Mouse (Mus musculus): ENCODE results near the gene Tspan9. TPM values are rescaled to one million over a fixed set of nuclear protein-coding genes. Genes with fewer than 3 reads are reported as not detected.

Gene Tspan9
- polyA plus RNA-seq, 1 experiment from 2014 or later: 19.6 TPM

DNA sequence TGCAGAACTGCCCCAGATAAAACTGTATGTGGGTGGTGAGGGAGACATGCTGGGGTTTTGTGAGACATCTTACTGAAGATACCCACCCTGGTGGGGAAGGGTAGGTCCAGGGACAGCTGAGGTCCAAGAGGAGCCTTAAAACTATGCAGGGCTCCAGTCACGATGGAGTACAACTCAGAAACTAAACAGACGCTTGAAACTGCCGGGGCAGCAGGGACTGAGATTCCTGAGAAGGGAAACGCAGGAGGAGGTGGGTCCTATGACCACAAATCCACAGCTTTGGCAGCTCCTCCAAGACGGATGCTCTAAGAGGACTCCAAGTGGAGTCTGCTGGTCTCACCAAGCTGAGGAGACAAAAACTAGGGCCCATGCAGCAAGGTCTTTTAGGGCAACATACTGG is 21.3 kb downstream of the Tspan9 start:
- Histone ChIP-seq H3K4me2 (ENCODE audit: low read depth, low read length) (no peak overlapping the region), H3K9ac (replicated peaks) (no peak overlapping the region), H3K27ac (ENCODE audit: low read depth) (0 out of 2 replicates have a peak overlapping the region, but pooled peaks have one; percentile 30), H3K36me3 (replicated peaks; ENCODE audit: insufficient read depth, low read length) (no peaks in the 10 kb centered on the region), H3K27me3 (ENCODE audit: insufficient read depth, low read length) (no peaks in the 10 kb centered on the region), H3K9me3 (ENCODE audit: low read length) (no peaks in the 10 kb centered on the region), H3K4me1 (ENCODE audit: insufficient read depth) (peaks cover 33% of the 10 kb centered on the region), H3K4me3 (ENCODE audit: low read depth, low read length) (no peak overlapping the region)
- 66% methylated on average over 5 of the region's 5 CpGs for WGBS (ENCODE audit: insufficient replicate concordance)
- ATAC-seq (no peak), DNase-seq (no peak)
- TF ChIP-seq EP300 (IDR thresholded peaks at IDR 0.05; ENCODE audit: low read depth) (no peak), CTCF (IDR thresholded peaks at IDR 0.05; ENCODE audit: low read depth) (no peak)

DNA sequence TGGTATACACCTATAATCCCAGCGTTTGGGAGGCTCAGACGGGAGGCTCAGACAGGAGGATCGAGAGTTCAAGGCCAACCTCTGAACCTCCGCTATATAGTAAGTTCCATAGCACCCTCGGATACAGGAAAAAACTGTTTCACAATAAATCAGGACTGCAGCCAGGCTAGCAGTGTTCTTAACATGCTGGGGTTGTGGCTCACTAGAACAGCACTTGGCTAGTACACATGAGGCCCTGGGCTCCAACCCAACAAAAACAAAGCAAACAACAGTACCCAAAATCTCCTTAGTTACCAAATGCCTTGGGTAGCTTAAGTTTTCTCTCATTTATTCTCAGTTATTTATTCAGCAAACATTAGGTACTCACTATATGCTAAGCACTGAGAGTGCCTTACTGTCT is 21.7 kb downstream of the Tspan9 start:
- TF ChIP-seq EP300 (IDR thresholded peaks at IDR 0.05; ENCODE audit: low read depth) (no peak), CTCF (IDR thresholded peaks at IDR 0.05; ENCODE audit: low read depth) (no peak)
- 62% methylated on average over 5 of the region's 5 CpGs for WGBS (ENCODE audit: insufficient replicate concordance)
- H3K36me3 ChIP-seq (replicated peaks; ENCODE audit: insufficient read depth, low read length): no peaks in the 10 kb centered on the region
- H3K27me3 ChIP-seq (ENCODE audit: insufficient read depth, low read length): no peaks in the 10 kb centered on the region
- DNase-seq (no peak), ATAC-seq (peak; percentile 26; the same call in 1 of the 2 replicates)
- no peak overlapping the region for H3K4me3 ChIP-seq (ENCODE audit: low read depth, low read length)
- H3K9me3 ChIP-seq (ENCODE audit: low read length): no peaks in the 10 kb centered on the region
- H3K27ac ChIP-seq (ENCODE audit: low read depth): no peak overlapping the region
- peaks cover 30% of the 10 kb centered on the region for H3K4me1 ChIP-seq (ENCODE audit: insufficient read depth)
- H3K9ac ChIP-seq (replicated peaks): no peak overlapping the region
- H3K4me2 ChIP-seq (ENCODE audit: low read depth, low read length): no peak overlapping the region

DNA sequence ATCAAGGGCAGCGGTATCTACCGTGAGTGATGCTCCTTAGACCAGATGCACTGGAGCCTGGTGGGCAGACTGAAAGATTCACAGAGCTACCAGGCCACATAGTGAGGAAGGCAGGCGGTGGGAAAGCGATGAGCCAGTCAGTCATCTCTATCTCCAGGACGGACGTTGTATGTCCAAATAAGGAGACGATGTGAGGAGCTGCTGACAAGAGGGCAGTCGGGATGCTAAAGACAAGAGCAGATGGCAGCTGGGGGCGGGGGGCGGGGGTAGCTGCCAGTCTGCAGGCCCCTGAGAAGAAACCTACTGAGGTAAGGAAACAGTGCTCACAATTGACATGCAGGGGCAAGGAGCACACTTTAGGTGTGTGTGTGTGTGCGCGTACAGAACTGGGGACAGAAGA is 22.6 kb downstream of the Tspan9 start:
- Histone ChIP-seq H3K36me3 (replicated peaks; ENCODE audit: insufficient read depth, low read length) (no peaks in the 10 kb centered on the region), H3K27ac (ENCODE audit: low read depth) (no peak overlapping the region), H3K9ac (replicated peaks) (no peak overlapping the region), H3K4me2 (ENCODE audit: low read depth, low read length) (no peak overlapping the region), H3K4me1 (ENCODE audit: insufficient read depth) (peaks cover 30% of the 10 kb centered on the region), H3K27me3 (ENCODE audit: insufficient read depth, low read length) (no peaks in the 10 kb centered on the region), H3K4me3 (ENCODE audit: low read depth, low read length) (no peak overlapping the region), H3K9me3 (ENCODE audit: low read length) (no peaks in the 10 kb centered on the region)
- TF ChIP-seq CTCF (IDR thresholded peaks at IDR 0.05; ENCODE audit: low read depth) (no peak), EP300 (IDR thresholded peaks at IDR 0.05; ENCODE audit: low read depth) (no peak)
- WGBS (ENCODE audit: insufficient replicate concordance): 86% methylated on average over 12 of the region's 12 CpGs
- DNase-seq (no peak), ATAC-seq (no peak)

DNA sequence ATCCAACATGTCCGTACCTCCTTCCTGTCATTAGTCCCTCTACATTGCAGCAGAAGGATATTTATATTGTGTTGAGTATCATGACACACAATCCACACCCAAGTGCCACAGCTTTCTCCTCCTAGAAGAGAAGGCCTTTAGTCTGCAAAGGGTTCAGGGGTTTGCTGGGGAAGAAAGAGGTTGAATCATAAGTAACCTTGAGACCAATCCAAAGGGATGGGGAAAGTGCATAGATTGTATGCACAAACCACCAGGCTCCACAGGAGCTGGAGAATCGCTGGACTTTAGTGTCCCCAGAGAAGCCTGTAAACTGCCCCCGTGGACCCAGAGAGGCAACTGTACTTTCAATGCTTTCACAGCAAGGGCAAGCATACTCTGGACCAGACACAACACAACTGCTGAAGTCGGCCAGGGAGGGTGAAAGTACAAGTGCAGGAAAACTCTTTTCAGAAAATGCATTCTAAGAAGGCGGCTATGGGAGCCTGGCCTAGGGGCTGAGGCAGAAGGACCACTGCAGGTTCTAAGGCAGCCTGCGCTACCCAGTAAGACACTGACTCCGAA is 24.6 kb downstream of the Tspan9 start:
- Histone ChIP-seq H3K4me1 (ENCODE audit: insufficient read depth) (peaks cover 22% of the 10 kb centered on the region), H3K4me3 (ENCODE audit: low read depth, low read length) (no peak overlapping the region), H3K27me3 (ENCODE audit: insufficient read depth, low read length) (no peaks in the 10 kb centered on the region), H3K4me2 (ENCODE audit: low read depth, low read length) (no peak overlapping the region), H3K36me3 (replicated peaks; ENCODE audit: insufficient read depth, low read length) (0 out of 2 replicates have a peak, but pooled peaks cover 3% of the 10 kb centered on the region), H3K9ac (replicated peaks) (no peak overlapping the region), H3K27ac (ENCODE audit: low read depth) (no peak overlapping the region), H3K9me3 (ENCODE audit: low read length) (no peaks in the 10 kb centered on the region)
- ATAC-seq (no peak), DNase-seq (no peak)
- TF ChIP-seq EP300 (IDR thresholded peaks at IDR 0.05; ENCODE audit: low read depth) (no peak), CTCF (IDR thresholded peaks at IDR 0.05; ENCODE audit: low read depth) (no peak)
- WGBS (ENCODE audit: insufficient replicate concordance): 70% methylated on average over 7 of the region's 7 CpGs

DNA sequence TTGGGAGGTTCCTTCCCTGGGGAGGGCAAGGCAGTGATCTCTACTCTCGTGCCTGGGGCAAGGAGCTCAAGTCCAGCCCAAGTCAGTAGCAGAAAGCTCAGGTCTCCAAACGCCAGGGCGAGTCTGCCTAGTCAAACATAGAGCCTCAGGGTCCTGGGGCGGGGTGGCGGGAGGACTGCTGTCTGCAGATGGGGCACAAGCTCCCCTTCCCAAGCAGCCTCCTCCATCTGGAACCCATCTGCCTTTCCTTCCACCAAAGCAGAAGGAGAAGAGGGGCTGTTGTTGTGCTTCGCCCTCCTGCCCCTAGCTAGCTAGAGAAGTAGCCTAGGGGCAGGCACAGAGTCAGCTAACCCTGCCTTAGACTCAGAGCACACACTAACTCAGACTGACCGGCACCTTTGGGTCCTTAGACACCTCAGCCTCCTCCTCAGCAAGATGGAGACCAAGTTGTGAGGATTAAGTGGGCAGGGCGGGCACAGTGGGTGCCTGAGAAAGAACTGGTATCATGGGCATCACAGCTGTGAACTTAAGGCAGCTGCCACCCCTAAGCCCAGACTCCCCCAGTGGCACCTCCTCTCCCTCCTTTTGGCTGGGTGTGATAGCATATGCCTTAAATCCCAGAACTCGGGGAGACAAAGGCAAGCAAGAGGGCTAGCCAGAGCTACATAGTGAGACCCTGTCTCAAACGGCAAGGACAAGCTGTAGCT is 26.4 kb downstream of the Tspan9 start:
- no peak overlapping the region for H3K27ac ChIP-seq (ENCODE audit: low read depth)
- H3K9me3 ChIP-seq (ENCODE audit: low read length): no peaks in the 10 kb centered on the region
- H3K4me1 ChIP-seq (ENCODE audit: insufficient read depth): peaks cover 13% of the 10 kb centered on the region

DNA sequence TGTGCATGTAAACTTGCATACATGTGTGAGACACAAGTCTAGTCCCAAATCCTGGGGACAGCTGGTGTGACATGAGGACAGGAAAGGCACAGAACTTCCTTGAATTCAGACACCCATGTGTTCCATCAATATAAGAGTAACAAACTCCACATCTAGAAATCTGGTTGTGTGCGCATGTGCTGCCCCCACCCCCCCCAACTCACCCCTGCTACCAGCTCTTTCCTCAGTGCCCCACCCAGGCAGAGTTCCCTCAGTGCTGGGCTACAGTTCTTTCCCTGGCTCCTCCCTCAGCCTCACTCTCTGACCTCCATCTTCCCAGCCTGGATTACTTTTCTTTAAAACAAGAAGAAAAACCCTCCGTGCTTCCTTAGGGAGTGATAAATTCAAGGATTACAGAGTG is 27.1 kb downstream of the Tspan9 start:
- Histone ChIP-seq H3K9ac (replicated peaks) (no peak overlapping the region), H3K36me3 (replicated peaks; ENCODE audit: insufficient read depth, low read length) (0 out of 2 replicates have a peak, but pooled peaks cover 3% of the 10 kb centered on the region), H3K4me3 (ENCODE audit: low read depth, low read length) (no peak overlapping the region), H3K4me2 (ENCODE audit: low read depth, low read length) (no peak overlapping the region), H3K9me3 (ENCODE audit: low read length) (no peaks in the 10 kb centered on the region), H3K27ac (ENCODE audit: low read depth) (no peak overlapping the region), H3K4me1 (ENCODE audit: insufficient read depth) (peaks cover 13% of the 10 kb centered on the region), H3K27me3 (ENCODE audit: insufficient read depth, low read length) (no peaks in the 10 kb centered on the region)
- ATAC-seq (no peak), DNase-seq (no peak)
- no peak for TF ChIP-seq EP300 (IDR thresholded peaks at IDR 0.05; ENCODE audit: low read depth)
- TF ChIP-seq CTCF (IDR thresholded peaks at IDR 0.05; ENCODE audit: low read depth): no peak
- 85% methylated on average over 2 of the region's 2 CpGs for WGBS (ENCODE audit: insufficient replicate concordance)

More for the DNA sequence above, 26.4 kb downstream of the Tspan9 start:
- Histone ChIP-seq H3K9ac (replicated peaks) (no peak overlapping the region), H3K36me3 (replicated peaks; ENCODE audit: insufficient read depth, low read length) (0 out of 2 replicates have a peak, but pooled peaks cover 3% of the 10 kb centered on the region), H3K4me2 (ENCODE audit: low read depth, low read length) (no peak overlapping the region), H3K27me3 (ENCODE audit: insufficient read depth, low read length) (no peaks in the 10 kb centered on the region), H3K4me3 (ENCODE audit: low read depth, low read length) (no peak overlapping the region)
- DNase-seq (no peak), ATAC-seq (no peak)
- WGBS (ENCODE audit: insufficient replicate concordance): 77% methylated on average over 10 of the region's 10 CpGs
- TF ChIP-seq CTCF (IDR thresholded peaks at IDR 0.05; ENCODE audit: low read depth) (no peak), EP300 (IDR thresholded peaks at IDR 0.05; ENCODE audit: low read depth) (no peak)

All from liver, postnatal 0 days (tissue).